Mouse (Mus musculus): ENCODE measurements around the gene Ccdc28b. TPM values are rescaled to one million over a fixed set of nuclear protein-coding genes. Genes with fewer than 3 reads are reported as not detected.

Gene Ccdc28b
- polyA plus RNA-seq, 1 experiment = 42.3 TPM

DNA sequence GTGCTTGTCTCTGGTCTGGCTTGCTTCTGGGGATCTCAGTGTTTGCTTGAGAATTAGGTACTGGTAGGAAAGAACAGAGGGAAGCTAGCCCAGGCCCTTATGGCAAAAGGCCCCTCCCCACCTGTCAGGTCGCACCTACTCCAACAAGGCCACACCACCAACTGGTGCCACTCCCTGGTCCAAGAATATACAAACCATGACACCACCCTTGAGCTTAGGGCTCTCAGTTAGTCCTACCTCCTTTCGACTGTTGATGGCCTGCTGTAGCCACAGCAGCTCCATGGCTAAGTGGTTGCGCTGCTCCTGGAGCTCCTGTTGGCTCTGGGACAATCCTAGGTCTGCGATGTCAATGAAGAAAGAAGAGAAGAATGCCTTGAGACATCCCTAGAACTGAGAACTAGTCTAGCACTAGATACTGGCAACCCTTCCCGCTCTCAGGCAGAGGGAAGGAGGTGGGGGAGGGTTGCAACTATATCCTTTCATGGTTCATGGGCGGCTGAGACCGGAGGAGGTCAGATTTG, 6.6 kb downstream of the Ccdc28b start:
- no peak overlapping the region for H3K27ac ChIP-seq (ENCODE audit: insufficient read depth, low read depth, low read length)
- H3K4me1 ChIP-seq (ENCODE audit: control insufficient read depth, insufficient read depth, low read length) = peaks cover 7% of the 10 kb centered on the region
- TF ChIP-seq CTCF (IDR thresholded peaks at IDR 0.05; ENCODE audit: low read depth, low read length) (no peak), POLR2A (IDR thresholded peaks at IDR 0.05; ENCODE audit: borderline replicate concordance, low read depth, low read length) (no peak)
- H3K4me3 ChIP-seq (ENCODE audit: insufficient read depth, low read length) = no peak overlapping the region

DNA sequence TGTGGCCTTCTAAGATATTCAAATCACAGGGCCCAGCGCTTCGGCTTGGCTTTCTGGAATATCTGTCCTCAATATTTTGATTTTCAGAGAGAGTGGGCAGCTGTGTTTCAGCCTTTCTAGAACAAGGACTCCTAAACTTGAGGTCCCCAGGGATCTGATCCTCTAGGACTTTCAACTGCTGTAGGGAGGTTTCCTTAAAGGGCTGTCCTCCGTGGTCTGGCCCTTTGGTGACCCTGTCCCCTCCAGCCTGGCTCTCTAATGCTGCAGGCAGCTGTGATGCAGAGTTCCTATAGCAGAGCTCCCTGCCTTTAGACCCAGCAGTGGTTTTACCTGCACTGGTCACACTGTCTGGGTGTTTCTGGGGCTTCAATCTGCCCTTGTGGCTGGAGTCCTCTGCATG, 7.1 kb downstream of the Ccdc28b start:
- no peak overlapping the region for H3K4me3 ChIP-seq (ENCODE audit: insufficient read depth, low read length)
- H3K27ac ChIP-seq (ENCODE audit: insufficient read depth, low read depth, low read length) = no peak overlapping the region
- H3K4me1 ChIP-seq (ENCODE audit: control insufficient read depth, insufficient read depth, low read length) = peaks cover 7% of the 10 kb centered on the region
- TF ChIP-seq POLR2A (IDR thresholded peaks at IDR 0.05; ENCODE audit: borderline replicate concordance, low read depth, low read length) = no peak
- TF ChIP-seq CTCF (IDR thresholded peaks at IDR 0.05; ENCODE audit: low read depth, low read length) = no peak

DNA sequence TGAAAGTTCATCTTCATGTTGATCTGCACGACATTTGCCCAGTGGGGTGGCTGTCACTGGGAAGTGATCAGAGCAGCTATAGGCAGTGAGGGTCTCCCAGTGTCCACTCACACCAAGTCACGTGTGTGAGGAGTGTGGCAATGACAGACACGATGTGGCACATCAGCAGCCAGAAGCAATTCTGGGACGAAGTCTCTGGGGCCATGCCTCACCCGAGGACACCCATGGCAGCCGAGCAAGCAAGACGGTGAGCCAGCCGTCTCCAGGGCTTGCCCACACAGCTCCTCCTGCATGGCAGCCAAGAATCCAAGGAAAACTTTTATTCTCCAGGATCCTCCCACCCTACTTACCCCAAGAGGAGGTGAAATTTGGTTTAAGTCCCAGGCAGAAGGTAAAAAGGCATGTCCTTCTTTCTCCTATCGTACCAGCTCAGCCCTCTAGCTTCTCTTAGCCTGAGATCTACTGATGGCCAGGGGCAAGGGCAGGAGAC, 7.9 kb downstream of the Ccdc28b start:
- no peak overlapping the region for H3K27ac ChIP-seq (ENCODE audit: insufficient read depth, low read depth, low read length)
- no peak overlapping the region for H3K4me3 ChIP-seq (ENCODE audit: insufficient read depth, low read length)
- TF ChIP-seq POLR2A (IDR thresholded peaks at IDR 0.05; ENCODE audit: borderline replicate concordance, low read depth, low read length) (no peak), CTCF (IDR thresholded peaks at IDR 0.05; ENCODE audit: low read depth, low read length) (no peak)
- peaks cover 7% of the 10 kb centered on the region for H3K4me1 ChIP-seq (ENCODE audit: control insufficient read depth, insufficient read depth, low read length)

DNA sequence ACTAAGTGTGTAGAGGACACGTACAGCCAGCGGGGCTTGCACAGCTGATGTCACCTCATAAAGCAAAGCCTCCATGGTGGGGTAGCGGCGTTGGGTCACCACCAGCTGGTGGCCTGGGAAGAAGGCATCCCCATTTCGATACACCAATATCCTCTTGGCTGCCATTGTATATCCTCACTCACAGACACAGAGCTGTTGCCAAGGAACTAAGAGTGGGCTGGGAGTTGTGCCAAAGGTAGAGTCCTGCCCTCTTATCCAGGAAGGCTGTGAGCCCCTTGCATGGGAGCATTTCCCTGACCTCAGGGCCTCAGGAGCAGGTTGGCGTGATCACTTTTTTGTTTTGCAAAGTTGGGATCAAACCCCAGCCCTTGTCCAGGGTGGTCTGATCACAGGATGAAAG, 9.7 kb downstream of the Ccdc28b start, which contains the start of gene Dcdc2b:
Gene Dcdc2b (minus strand): TSS at position 165 of the 400 bp plus-strand sequence.
- H3K4me1 ChIP-seq (ENCODE audit: control insufficient read depth, insufficient read depth, low read length) = peaks cover 5% of the 10 kb centered on the region
- TF ChIP-seq POLR2A (IDR thresholded peaks at IDR 0.05; ENCODE audit: borderline replicate concordance, low read depth, low read length) = no peak
- no peak for TF ChIP-seq CTCF (IDR thresholded peaks at IDR 0.05; ENCODE audit: low read depth, low read length)
- no peak within 1 kb of the TSS for H3K4me3 ChIP-seq (ENCODE audit: insufficient read depth, low read length)
- no peak within 1 kb of the TSS for H3K27ac ChIP-seq (ENCODE audit: insufficient read depth, low read depth, low read length)

DNA sequence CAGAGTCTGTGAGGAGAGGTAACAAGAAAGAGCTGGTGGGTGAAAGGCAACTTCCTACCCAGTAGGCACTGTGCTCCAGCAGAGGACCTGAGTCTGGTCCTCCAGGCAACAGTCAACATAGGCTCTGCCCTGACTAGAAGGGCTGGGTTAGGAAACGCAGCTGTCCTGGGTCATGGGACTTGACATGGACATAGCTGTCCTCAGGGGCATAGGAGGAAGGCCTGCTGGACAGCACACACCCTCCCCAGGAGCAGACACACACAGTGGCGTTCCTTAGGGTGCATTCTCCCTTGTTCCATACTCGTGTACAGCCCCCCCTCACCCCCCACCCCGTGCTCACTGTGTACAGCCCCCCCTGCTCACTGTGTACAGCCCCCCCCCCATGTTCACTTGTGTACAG, 13.3 kb downstream of the Ccdc28b start:
- Histone ChIP-seq H3K4me1 (ENCODE audit: control insufficient read depth, insufficient read depth, low read length) (peaks cover 2% of the 10 kb centered on the region; the same call in 1 of the 2 replicates), H3K27ac (ENCODE audit: insufficient read depth, low read depth, low read length) (no peak overlapping the region), H3K4me3 (ENCODE audit: insufficient read depth, low read length) (no peak overlapping the region)
- no peak for TF ChIP-seq POLR2A (IDR thresholded peaks at IDR 0.05; ENCODE audit: borderline replicate concordance, low read depth, low read length)
- TF ChIP-seq CTCF (IDR thresholded peaks at IDR 0.05; ENCODE audit: low read depth, low read length) = no peak

DNA sequence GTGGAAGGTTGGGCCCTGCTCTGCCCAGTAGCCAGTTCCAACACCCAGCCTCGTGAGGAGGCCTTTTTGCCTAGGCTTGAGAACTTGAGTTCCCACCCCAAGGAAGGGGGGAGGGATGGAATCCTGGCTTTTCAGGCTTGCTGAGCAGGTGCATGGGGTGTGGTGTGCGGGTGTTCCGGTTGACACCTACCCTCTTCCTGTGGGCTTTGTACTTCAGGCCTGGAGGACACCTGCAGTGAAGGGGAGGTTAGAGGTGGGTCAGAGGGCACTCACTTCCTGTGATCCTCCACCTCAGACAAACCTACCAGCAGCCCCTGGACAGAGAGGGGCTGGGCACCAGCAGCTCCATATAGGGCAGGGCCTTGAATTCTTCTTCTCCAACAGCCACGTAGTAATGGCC, 13.7 kb downstream of the Ccdc28b start:
- TF ChIP-seq POLR2A (IDR thresholded peaks at IDR 0.05; ENCODE audit: borderline replicate concordance, low read depth, low read length) (no peak), CTCF (IDR thresholded peaks at IDR 0.05; ENCODE audit: low read depth, low read length) (no peak)
- Histone ChIP-seq H3K4me3 (ENCODE audit: insufficient read depth, low read length) (no peak overlapping the region), H3K27ac (ENCODE audit: insufficient read depth, low read depth, low read length) (no peak overlapping the region), H3K4me1 (ENCODE audit: control insufficient read depth, insufficient read depth, low read length) (peaks cover 2% of the 10 kb centered on the region; the same call in 1 of the 2 replicates)

DNA sequence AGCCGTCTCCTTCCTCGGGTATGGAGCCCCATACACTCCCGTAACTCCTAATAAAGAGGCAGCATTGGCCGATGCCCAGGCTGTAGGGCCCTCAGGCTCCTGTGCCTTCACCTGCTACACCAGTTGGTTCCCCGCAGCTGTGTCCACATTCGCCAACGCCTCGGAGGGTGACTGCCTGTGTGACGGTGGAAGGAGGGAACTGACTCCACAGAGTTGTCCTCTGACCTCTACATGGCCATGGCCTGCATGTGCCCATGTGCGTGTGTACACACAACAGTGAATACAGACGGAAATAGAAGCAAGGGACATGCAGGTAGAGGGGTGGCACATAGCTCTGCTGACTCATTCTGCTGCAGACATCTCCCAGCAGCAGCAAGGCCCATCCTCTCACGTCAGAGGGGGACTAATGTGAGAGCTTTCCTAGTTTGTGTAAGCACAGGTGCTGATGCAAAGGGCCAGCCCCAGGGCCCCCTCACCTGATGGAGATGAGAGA, 14.6 kb downstream of the Ccdc28b start:
- Histone ChIP-seq H3K27ac (ENCODE audit: insufficient read depth, low read depth, low read length) (no peak overlapping the region), H3K4me1 (ENCODE audit: control insufficient read depth, insufficient read depth, low read length) (peaks cover 2% of the 10 kb centered on the region; the same call in 1 of the 2 replicates), H3K4me3 (ENCODE audit: insufficient read depth, low read length) (no peak overlapping the region)
- TF ChIP-seq CTCF (IDR thresholded peaks at IDR 0.05; ENCODE audit: low read depth, low read length) (no peak), POLR2A (IDR thresholded peaks at IDR 0.05; ENCODE audit: borderline replicate concordance, low read depth, low read length) (no peak)

DNA sequence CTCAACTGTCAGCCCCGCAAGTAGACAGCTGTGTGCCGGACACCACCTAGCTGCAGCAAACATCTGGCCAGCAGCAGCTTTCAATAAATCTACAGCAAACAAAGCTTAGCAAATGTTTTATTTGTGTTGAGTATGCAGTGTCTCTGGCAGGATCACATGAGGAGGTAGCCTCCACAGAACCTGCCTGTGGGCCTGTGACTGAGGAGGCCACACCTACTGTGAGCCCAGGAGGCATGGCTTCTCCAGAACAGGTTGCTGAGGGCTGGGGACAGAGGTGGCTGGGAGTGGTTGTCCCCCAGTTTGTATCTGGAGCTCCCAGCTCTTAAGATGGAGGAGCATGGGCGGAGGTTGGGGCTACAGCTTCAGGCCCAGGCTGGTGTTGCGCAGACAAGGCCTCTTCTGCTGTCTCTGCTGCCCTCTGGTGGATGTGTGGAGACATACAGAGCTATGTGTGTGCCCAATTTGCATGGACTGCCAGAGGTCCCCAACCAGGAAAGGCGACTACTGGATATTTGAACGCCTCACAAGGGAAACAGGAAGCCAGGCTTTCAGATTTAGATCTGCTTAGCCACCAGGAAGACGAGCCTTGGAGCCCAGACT, 15.2 kb downstream of the Ccdc28b start:
- Histone ChIP-seq H3K4me1 (ENCODE audit: control insufficient read depth, insufficient read depth, low read length) (peaks cover 2% of the 10 kb centered on the region; the same call in 1 of the 2 replicates), H3K4me3 (ENCODE audit: insufficient read depth, low read length) (no peak overlapping the region), H3K27ac (ENCODE audit: insufficient read depth, low read depth, low read length) (no peak overlapping the region)
- TF ChIP-seq CTCF (IDR thresholded peaks at IDR 0.05; ENCODE audit: low read depth, low read length) (peak; percentile 68), POLR2A (IDR thresholded peaks at IDR 0.05; ENCODE audit: borderline replicate concordance, low read depth, low read length) (no peak)

DNA sequence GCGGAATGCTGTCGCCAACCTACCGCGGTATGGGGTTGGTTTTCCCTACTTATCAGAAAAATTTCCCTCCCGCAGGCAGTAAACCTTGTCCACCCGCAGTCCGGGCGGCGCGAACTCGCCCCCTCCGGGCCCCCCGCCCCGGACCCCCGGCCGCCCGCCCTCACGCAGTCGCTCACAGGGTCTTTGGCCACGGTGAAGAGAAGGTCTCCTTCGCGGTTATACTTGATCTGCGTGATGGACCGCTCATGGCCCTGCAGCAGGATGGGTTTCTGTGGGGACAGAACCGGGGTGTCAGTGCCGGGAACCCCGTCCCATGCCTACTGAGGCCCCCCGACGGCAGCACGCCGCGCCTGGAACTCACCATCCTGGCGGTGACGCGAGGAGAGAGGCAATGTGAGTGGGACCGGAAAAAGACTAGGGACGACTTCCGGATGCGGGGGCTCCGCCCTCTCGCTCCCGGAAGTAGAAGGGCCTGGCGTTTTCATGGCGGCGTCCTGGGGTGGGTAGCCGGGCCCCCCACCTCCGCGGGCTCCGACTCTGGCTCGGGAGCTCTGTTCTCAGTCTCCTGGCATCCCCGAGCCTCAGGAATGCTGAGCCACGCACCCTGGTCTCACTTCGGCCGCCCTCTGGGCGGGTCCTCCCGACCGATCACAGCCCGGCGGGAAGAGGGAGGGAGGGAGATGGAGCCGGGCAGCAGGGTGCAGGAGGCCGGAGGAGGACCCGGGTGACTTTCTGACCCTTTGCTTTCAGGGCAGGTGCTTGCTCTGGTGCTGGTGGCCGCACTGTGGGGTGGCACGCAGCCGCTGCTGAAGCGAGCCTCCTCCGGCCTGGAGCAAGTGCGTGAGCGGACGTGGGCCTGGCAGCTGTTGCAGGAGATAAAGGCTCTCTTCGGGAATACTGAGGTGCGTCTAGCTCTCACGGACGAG, 23.3 kb downstream of the Ccdc28b start, which contains the start of the genes Eif3i and Tmem234:
Gene Eif3i (minus strand): TSS at position 416 of the 926 bp plus-strand sequence.
Gene Tmem234 (plus strand): TSS at position 436 of the 926 bp plus-strand sequence.
- H3K27ac ChIP-seq (ENCODE audit: insufficient read depth, low read depth, low read length) = peak within 1 kb of the TSS; percentile 38; the same call in 1 of the 2 replicates

More for the DNA sequence above, 23.3 kb downstream of the Ccdc28b start, which contains the start of the genes Eif3i and Tmem234:
- TF ChIP-seq CTCF (IDR thresholded peaks at IDR 0.05; ENCODE audit: low read depth, low read length) (no peak), POLR2A (IDR thresholded peaks at IDR 0.05; ENCODE audit: borderline replicate concordance, low read depth, low read length) (no peak)
- Histone ChIP-seq H3K4me1 (ENCODE audit: control insufficient read depth, insufficient read depth, low read length) (peaks cover 17% of the 10 kb centered on the region), H3K4me3 (ENCODE audit: insufficient read depth, low read length) (peak within 1 kb of the TSS; percentile 84)
